Mouse (Mus musculus) bone marrow macrophage, adult 2 months (primary cell): ENCODE data around the gene Mrpl40. TPM values are rescaled to one million over a fixed set of nuclear protein-coding genes. Genes with fewer than 3 reads are reported as not detected.
A peak's percentile ranks its signal among the peaks of the same experiment; 100 is the strongest.

ENCODE experiments used
- H3K27ac ChIP-seq: 2 replicates; pipeline ENCODE4 v1.5.1; 2012; ENCODE audit warnings: low read depth, low read length; ENCODE audit not compliant: insufficient read depth
- H3K4me1 ChIP-seq: 2 replicates; pipeline ENCODE4 v1.6.1; 2012; ENCODE audit warnings: low read length; ENCODE audit not compliant: control insufficient read depth, insufficient read depth
- H3K4me3 ChIP-seq: 2 replicates; pipeline ENCODE4 v1.5.1; 2012; ENCODE audit warnings: mild to moderate bottlenecking, low read length, moderate library complexity; ENCODE audit not compliant: insufficient read depth
- CTCF ChIP-seq: IDR thresholded peaks from 2 replicates; pipeline ENCODE4 v1.5.1; 2012; ENCODE audit warnings: low read depth, mild to moderate bottlenecking, low read length, moderate library complexity
- POLR2A ChIP-seq: IDR thresholded peaks from 2 replicates; pipeline ENCODE4 v1.6.1; 2012; ENCODE audit warnings: mild to moderate bottlenecking, low read depth, low read length, borderline replicate concordance
- polyA plus RNA-seq: library from polyadenylated mRNA; stranded (reverse); fragments of >200 nt; gene quantifications from 2 replicates; pipeline ENCODE4 v1.2.4, GENCODE M21; 2012; ENCODE audit not compliant: missing spikeins, insufficient read depth, insufficient read length

Gene Mrpl40
- polyA plus RNA-seq = 50.2 and 50.6 TPM in 2 replicates

DNA sequence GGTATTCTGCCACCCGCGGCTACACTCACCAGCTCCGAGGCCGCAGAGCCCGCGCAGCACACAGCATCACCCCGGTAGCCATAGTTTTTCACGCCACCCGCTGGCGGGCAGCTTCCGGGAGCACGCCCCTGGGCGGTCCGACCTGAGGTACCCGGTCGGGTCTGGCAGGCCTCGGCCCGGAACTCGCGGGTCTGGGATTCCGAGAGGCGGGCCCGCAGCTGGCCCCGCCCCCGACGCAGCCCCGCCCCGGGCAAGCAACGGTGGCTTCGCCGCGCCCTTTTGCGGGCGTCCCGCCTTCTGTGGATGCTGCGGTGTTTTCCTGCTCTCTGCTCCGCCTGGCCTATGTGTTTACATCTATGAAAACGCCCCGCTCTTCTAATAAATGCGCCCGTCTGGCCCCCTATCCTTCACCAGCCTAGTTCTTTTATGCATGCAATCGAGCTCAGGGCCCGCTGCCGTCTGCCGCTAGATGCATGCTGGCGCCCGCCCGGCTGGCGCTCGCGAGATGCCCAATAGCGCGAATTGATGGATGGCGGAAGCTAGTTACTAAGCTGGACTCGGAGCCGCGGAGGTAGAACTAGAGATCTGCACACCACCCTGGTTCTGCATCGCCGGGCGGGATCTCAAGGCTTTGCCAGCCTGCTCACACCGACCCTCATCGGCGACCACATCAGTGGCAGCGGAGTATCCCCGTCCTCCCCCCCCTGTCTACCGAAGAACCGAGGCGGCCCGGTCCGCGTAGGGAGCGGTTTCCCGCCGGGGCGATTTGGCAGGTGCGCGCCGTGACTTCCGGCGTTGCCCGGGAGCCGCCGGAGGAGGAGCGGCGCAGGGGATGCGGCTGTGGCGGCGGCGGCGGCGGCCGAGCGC lies at the start of gene Mrpl40, which contains the start of gene Hira:
Gene Mrpl40 (minus strand): TSS at position 421 of the 867 bp plus-strand sequence.
Gene Hira (plus strand): TSS at position 596 of the 867 bp plus-strand sequence.
- H3K27ac ChIP-seq = peak within 1 kb of the TSS; percentile 68
- peaks cover 16% of the 10 kb centered on the region for H3K4me1 ChIP-seq
- H3K4me3 ChIP-seq = peak within 1 kb of the TSS; percentile 87
- TF ChIP-seq POLR2A (no peak), CTCF (no peak)

DNA sequence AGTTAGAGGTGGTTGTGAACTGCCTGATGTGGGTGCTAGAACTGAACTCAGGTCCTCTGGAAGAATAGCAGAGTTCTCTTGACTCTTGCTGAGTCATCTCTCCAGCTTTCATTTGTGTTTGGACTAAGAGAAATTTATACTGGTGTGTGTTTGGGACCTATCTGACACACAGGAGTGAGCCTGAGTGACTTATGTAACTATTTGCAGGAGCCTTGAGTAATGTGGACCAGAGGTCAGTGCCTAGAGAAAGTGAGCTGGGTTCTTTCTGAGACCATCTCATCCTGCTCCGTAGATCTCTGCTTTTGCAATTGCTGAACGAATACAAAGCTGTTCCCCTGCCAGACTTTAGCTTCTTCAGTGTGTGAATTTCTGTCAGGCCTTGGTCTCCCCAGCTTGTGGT lies 45.1 kb upstream of the Mrpl40 start:
- Histone ChIP-seq H3K4me3 (no peak overlapping the region), H3K4me1 (no peaks in the 10 kb centered on the region), H3K27ac (no peak overlapping the region)
- TF ChIP-seq CTCF (no peak), POLR2A (no peak)

DNA sequence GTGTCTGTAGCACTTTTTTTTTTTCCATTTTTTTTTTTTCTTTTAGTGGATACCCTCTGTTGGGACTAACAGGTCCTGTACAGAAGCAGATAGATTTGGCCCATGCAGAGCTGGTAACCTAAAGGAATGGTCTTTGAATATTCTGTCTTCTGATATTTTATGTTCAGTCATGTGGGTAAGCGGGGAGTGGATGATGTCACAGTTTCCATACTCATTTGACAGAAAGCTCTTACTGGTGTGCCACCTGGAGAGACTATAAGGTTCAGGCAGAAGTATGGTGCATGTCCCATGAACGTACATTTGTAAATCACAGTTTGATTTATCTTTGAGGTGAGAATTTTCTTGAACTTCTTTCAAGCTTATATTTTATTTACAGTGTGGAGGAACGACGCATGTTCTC lies 39.4 kb upstream of the Mrpl40 start:
- Histone ChIP-seq H3K4me1 (peaks cover 5% of the 10 kb centered on the region; the same call in 1 of the 2 replicates), H3K4me3 (no peak overlapping the region), H3K27ac (no peak overlapping the region)
- TF ChIP-seq CTCF (no peak), POLR2A (no peak)

DNA sequence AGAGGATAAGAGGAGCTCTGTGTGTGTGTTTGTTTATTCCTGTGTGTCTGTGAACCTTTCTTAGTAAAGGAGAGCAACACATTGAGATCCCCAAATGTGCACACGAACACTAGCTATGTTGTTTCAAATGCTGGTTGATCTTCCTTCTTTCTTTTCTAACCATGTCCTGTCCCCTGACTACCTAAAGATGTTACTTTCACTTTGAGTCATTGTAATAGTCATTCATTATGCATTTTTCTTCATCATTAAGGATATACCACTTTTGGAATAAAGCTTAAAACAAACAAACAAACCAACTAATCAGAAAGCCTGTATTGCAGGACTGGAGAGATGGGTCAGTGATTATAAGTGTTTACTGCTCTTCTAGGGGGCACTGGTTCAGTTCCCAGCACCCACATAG lies 29.0 kb upstream of the Mrpl40 start:
- no peak overlapping the region for H3K4me3 ChIP-seq
- no peaks in the 10 kb centered on the region for H3K4me1 ChIP-seq
- H3K27ac ChIP-seq = no peak overlapping the region
- TF ChIP-seq CTCF (no peak), POLR2A (no peak)

DNA sequence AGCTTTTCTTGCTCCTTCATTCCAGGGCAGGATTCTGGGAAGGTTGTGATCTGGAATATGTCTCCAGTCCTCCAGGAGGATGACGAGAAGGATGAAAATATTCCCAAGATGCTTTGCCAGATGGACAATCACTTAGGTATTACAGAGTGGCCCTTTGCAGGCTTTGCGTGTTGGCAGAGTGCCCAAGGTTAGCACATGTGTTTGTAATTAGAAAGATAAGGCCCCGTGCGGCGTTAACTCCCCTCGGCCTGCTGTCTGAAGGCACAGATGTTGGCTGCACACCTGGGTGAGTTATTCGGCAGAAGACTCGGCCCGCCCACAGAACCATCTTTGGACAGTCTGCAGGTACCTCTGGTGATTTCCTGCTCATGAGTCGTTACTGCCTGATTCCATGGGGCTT lies 19.8 kb upstream of the Mrpl40 start:
- Histone ChIP-seq H3K4me1 (no peaks in the 10 kb centered on the region), H3K27ac (no peak overlapping the region), H3K4me3 (no peak overlapping the region)
- TF ChIP-seq CTCF (no peak), POLR2A (no peak)

DNA sequence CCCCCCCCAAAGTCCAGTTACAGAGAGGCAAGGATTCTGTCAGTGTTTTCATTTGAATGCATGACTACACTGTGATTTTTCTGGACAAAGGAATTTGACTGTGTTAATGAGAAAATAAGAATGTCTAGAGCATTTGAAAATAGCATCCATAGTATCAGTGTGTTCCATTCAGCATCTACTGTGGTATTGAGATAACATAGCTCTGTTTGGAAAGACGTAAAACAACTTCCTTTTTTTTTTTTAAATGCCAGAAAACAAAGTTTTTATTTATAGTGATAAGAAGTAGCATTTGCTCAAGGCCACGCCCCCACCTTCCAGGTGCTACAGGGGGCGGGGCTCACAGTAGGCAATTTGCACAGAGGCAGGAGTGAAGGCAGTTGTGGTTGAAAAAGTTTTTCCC lies 18.6 kb upstream of the Mrpl40 start:
- TF ChIP-seq CTCF = no peak
- no peak for TF ChIP-seq POLR2A
- Histone ChIP-seq H3K4me1 (no peaks in the 10 kb centered on the region), H3K4me3 (no peak overlapping the region), H3K27ac (no peak overlapping the region)

DNA sequence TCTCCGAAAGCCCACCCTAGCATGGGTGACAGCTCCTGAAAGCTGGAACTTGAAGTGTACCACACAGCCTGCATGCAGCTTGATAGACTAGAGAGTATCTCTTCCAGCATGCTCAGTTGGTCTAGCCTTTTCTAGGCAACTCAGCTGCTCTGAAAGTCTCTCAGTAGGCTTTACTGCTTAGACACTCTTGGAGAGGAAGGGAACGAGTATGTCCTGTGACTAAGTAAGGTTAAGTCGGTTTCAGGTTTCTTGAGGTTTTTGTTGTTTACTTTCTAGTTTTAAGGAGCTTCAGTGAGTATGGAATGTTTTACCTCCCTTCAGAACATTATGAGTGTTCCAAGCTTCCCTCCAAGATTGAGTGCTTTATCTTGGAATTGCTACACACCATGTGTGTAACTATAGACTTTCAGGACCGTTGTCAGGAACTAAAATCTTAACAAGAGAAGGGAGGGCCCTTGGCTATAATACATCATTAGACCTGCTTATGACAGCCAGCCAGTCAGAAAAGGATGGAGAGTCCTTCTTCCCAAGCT lies 17.2 kb upstream of the Mrpl40 start:
- H3K4me3 ChIP-seq = no peak overlapping the region
- 0 out of 2 replicates have a peak, but pooled peaks cover 2% of the 10 kb centered on the region for H3K4me1 ChIP-seq
- H3K27ac ChIP-seq = no peak overlapping the region
- TF ChIP-seq CTCF (no peak), POLR2A (no peak)

DNA sequence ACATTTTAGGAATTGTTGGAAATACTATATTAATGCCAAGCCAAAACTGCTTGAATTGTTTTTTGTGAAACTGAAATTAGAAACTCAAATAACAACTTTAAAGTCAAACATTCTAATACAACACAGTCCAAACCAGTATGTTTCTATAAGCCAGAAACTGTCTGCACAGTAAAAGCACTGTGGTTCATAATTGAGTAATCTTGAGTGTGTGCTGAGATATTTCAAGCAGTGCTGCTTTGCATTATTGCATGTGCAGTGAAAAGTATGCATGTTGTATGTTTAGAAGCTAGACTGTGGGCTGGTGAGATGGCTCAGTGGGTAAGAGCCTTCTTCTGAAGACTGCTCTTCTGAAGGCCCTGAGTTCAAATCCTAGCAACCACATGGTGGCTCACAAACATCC lies 7.4 kb upstream of the Mrpl40 start:
- no peak overlapping the region for H3K27ac ChIP-seq
- H3K4me3 ChIP-seq = no peak overlapping the region
- no peak for TF ChIP-seq CTCF
- TF ChIP-seq POLR2A = no peak
- H3K4me1 ChIP-seq = peaks cover 22% of the 10 kb centered on the region

DNA sequence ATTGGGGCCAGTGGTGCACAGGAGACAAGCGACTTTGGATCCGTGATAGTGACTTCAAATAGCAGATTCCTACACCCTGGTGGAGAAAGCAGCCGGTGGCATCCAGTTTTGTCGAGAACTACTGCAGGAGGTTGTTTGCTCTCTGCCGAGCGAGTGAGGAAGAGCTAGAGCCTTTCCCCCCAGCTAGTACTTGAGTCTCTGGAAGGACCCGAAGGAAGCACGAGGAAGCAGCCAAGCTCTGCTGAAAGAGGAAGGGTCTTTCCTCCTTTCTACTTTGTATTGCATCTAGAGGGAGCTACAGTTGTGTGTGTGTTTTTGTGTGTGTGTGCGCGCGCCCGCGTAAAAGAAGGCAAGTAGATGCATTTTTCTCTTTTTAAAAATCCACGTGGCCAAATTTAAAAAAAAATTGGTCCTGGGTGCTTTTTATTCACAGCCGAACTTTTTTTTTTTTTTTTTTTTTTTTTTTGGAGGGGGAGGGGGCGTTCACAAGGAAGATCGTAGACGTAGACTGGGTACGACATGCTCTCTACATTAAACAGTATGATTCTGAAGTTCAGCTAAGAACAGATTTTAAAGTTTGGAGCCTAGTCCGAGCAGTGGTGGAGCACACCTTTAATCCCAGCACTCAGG lies 1.5 kb upstream of the Mrpl40 start:
- Histone ChIP-seq H3K4me3 (peak overlapping the region; percentile 87), H3K27ac (peak overlapping the region; percentile 24), H3K4me1 (peaks cover 16% of the 10 kb centered on the region)
- TF ChIP-seq POLR2A (no peak), CTCF (no peak)

DNA sequence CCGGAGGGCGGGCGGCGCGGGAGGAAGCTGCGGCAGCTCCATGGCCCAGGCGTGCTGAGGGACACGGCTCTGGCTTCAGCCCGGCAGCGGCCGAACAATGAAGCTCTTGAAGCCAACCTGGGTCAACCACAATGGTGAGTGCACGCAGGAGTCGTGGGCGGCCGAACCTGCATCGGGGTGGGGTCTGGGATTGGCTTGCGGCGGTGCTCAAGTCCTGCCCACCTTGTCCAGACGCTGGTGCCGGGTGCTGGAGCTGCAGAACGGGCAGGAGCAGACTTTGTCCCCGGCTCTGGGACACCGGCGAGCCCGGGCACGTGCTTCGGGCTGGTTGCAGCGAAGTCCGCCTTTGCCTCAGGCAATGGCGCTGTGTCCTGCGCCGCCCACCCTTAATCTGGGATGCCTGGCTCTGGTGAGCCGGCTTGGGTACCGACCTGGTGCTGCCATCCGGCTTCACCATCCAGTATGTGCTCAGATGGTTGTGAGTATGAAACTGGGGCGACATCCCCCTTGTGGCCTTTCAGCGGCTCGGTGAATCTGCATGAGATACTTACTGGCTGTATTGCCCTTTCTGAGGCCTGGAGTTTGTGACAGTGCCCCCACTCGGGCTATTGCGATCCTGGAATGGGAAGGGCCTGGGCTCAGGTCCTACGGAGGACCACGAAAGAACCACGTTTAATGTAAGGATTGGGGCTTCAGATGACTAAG lies 876 bp upstream of the Mrpl40 start:
- peak overlapping the region; percentile 87 for H3K4me3 ChIP-seq
- H3K4me1 ChIP-seq = peaks cover 16% of the 10 kb centered on the region
- TF ChIP-seq POLR2A = no peak
- H3K27ac ChIP-seq = peak overlapping the region; percentile 24
